Mouse (Mus musculus) ES-E14 (cell line): ENCODE measurements around the gene Nectin2.

Experiments
- CHD2 ChIP-seq: IDR thresholded peaks from 2 replicates; pipeline ENCODE4 v1.6.1; 2014; ENCODE audit warnings: mild to moderate bottlenecking, low read depth, low read length, inconsistent platforms
- HCFC1 ChIP-seq: IDR thresholded peaks from 2 replicates; pipeline ENCODE4 v1.6.1; 2012; ENCODE audit warnings: low read length, inconsistent platforms, borderline replicate concordance; ENCODE audit not compliant: insufficient read depth
- MAFK ChIP-seq: IDR thresholded peaks from 2 replicates; pipeline ENCODE4 v1.6.1; 2014; ENCODE audit warnings: mild to moderate bottlenecking, low read depth, low read length, inconsistent platforms; ENCODE audit not compliant: insufficient read depth
- ZC3H11A ChIP-seq: IDR thresholded peaks from 2 replicates; pipeline ENCODE4 v1.6.1; 2012; ENCODE audit warnings: low read depth, mild to moderate bottlenecking, inconsistent platforms, low read length, borderline replicate concordance
- ZNF384 ChIP-seq: IDR thresholded peaks from 2 replicates; pipeline ENCODE4 v1.6.1; 2012; ENCODE audit warnings: low read depth, low read length, inconsistent platforms

GRCm38 (mm10) chr7:19750217-19751069, at the start of gene Nectin2:
- peak; percentile 35; the same call in 1 of the 2 replicates for TF ChIP-seq ZC3H11A
- no peak; the same call in 1 of the 2 replicates for TF ChIP-seq CHD2
- no peak for TF ChIP-seq HCFC1
- TF ChIP-seq ZNF384: no peak
- no peak for TF ChIP-seq MAFK
